Mouse (Mus musculus): ENCODE results near the gene Plb1. TPM values are rescaled to one million over a fixed set of nuclear protein-coding genes. Genes with fewer than 3 reads are reported as not detected.

Plb1 gene
- polyA plus RNA-seq, 1 experiment from 2014 or later, result 1.2 TPM

- Histone ChIP-seq H3K9ac (ENCODE audit: low read length) (no peak overlapping the region), H3K27ac (ENCODE audit: low read depth) (peak overlapping the region; percentile 43; the same call in 1 of the 2 replicates), H3K9me3 (ENCODE audit: control insufficient read depth, low read length) (no peaks in the 10 kb centered on the region), H3K36me3 (ENCODE audit: control insufficient read depth, insufficient read depth, low read length) (no peaks in the 10 kb centered on the region), H3K27me3 (replicated peaks; ENCODE audit: control insufficient read depth, insufficient read depth, low read length) (no peaks in the 10 kb centered on the region), H3K4me2 (ENCODE audit: low read length) (no peak overlapping the region), H3K4me3 (ENCODE audit: low read depth, low read length) (no peak overlapping the region), H3K4me1 (replicated peaks; ENCODE audit: control insufficient read depth, insufficient read depth, low read length) (peaks cover 19% of the 10 kb centered on the region)
- 21% methylated on average over 1 of the region's 1 CpGs for WGBS
- no peak for DNase-seq (ENCODE audit: low spot score)
- no peak for ATAC-seq (replicated peaks; ENCODE audit: low FRiP score, low TSS enrichment, low read depth)
These were observed 179.9 kb downstream of the Plb1 start for GRCm38 (mm10) chr5:32412186-32412950.

GRCm38 (mm10) chr5:32413083-32413482 is 180.6 kb downstream of the Plb1 start:
- no peak overlapping the region for H3K4me2 ChIP-seq (ENCODE audit: low read length)
- H3K4me1 ChIP-seq (replicated peaks; ENCODE audit: control insufficient read depth, insufficient read depth, low read length), result peaks cover 19% of the 10 kb centered on the region
- H3K9ac ChIP-seq (ENCODE audit: low read length), result no peak overlapping the region
- no peaks in the 10 kb centered on the region for H3K9me3 ChIP-seq (ENCODE audit: control insufficient read depth, low read length)
- peak overlapping the region; percentile 43; the same call in 1 of the 2 replicates for H3K27ac ChIP-seq (ENCODE audit: low read depth)
- ATAC-seq (replicated peaks; ENCODE audit: low FRiP score, low TSS enrichment, low read depth), result no peak
- 74% methylated on average over 2 of the region's 2 CpGs for WGBS
- no peak for DNase-seq (ENCODE audit: low spot score)
- no peaks in the 10 kb centered on the region for H3K27me3 ChIP-seq (replicated peaks; ENCODE audit: control insufficient read depth, insufficient read depth, low read length)
- H3K36me3 ChIP-seq (ENCODE audit: control insufficient read depth, insufficient read depth, low read length), result no peaks in the 10 kb centered on the region
- H3K4me3 ChIP-seq (ENCODE audit: low read depth, low read length), result no peak overlapping the region

- Histone ChIP-seq H3K9ac (ENCODE audit: low read length) (no peak overlapping the region), H3K4me1 (replicated peaks; ENCODE audit: control insufficient read depth, insufficient read depth, low read length) (peaks cover 19% of the 10 kb centered on the region), H3K27me3 (replicated peaks; ENCODE audit: control insufficient read depth, insufficient read depth, low read length) (no peaks in the 10 kb centered on the region), H3K4me3 (ENCODE audit: low read depth, low read length) (no peak overlapping the region), H3K9me3 (ENCODE audit: control insufficient read depth, low read length) (no peaks in the 10 kb centered on the region), H3K4me2 (ENCODE audit: low read length) (no peak overlapping the region), H3K36me3 (ENCODE audit: control insufficient read depth, insufficient read depth, low read length) (no peaks in the 10 kb centered on the region), H3K27ac (ENCODE audit: low read depth) (no peak overlapping the region)
- ATAC-seq (replicated peaks; ENCODE audit: low FRiP score, low TSS enrichment, low read depth) (no peak), DNase-seq (ENCODE audit: low spot score) (no peak)
- 46% methylated on average over 2 of the region's 2 CpGs for WGBS
These were observed 181.1 kb downstream of the Plb1 start for GRCm38 (mm10) chr5:32413569-32413968.

GRCm38 (mm10) chr5:32414461-32414985 is 182.0 kb downstream of the Plb1 start:
- H3K27me3 ChIP-seq (replicated peaks; ENCODE audit: control insufficient read depth, insufficient read depth, low read length), result no peaks in the 10 kb centered on the region
- no peak overlapping the region for H3K9ac ChIP-seq (ENCODE audit: low read length)
- WGBS, result 56% methylated on average over 5 of the region's 5 CpGs
- H3K4me3 ChIP-seq (ENCODE audit: low read depth, low read length), result no peak overlapping the region
- no peaks in the 10 kb centered on the region for H3K36me3 ChIP-seq (ENCODE audit: control insufficient read depth, insufficient read depth, low read length)
- no peak overlapping the region for H3K4me2 ChIP-seq (ENCODE audit: low read length)
- H3K9me3 ChIP-seq (ENCODE audit: control insufficient read depth, low read length), result no peaks in the 10 kb centered on the region
- ATAC-seq (replicated peaks; ENCODE audit: low FRiP score, low TSS enrichment, low read depth), result no peak
- no peak for DNase-seq (ENCODE audit: low spot score)
- H3K4me1 ChIP-seq (replicated peaks; ENCODE audit: control insufficient read depth, insufficient read depth, low read length), result peaks cover 19% of the 10 kb centered on the region
- H3K27ac ChIP-seq (ENCODE audit: low read depth), result no peak overlapping the region; the same call in 1 of the 2 replicates

GRCm38 (mm10) chr5:32415554-32415953 is 183.0 kb downstream of the Plb1 start:
- Histone ChIP-seq H3K4me3 (ENCODE audit: low read depth, low read length) (no peak overlapping the region), H3K9me3 (ENCODE audit: control insufficient read depth, low read length) (no peaks in the 10 kb centered on the region), H3K4me1 (replicated peaks; ENCODE audit: control insufficient read depth, insufficient read depth, low read length) (peaks cover 19% of the 10 kb centered on the region), H3K27ac (ENCODE audit: low read depth) (no peak overlapping the region), H3K36me3 (ENCODE audit: control insufficient read depth, insufficient read depth, low read length) (no peaks in the 10 kb centered on the region), H3K9ac (ENCODE audit: low read length) (no peak overlapping the region), H3K4me2 (ENCODE audit: low read length) (no peak overlapping the region), H3K27me3 (replicated peaks; ENCODE audit: control insufficient read depth, insufficient read depth, low read length) (no peaks in the 10 kb centered on the region)
- 88% methylated on average over 6 of the region's 6 CpGs for WGBS
- DNase-seq (ENCODE audit: low spot score) (no peak), ATAC-seq (replicated peaks; ENCODE audit: low FRiP score, low TSS enrichment, low read depth) (no peak)

Other genes with a start within 250 kb of the Plb1 start
- 10.1 and 10.2 TPM in 2 replicates for gene Fosl2, start 96.9 kb upstream of the Plb1 start, polyA plus RNA-seq (2014; fragmentation: Nextera tagmentation; extraction: Ambion mirVana)
- gene Ppp1cb, start 226.1 kb downstream of the Plb1 start, polyA plus RNA-seq (2014; fragmentation: Nextera tagmentation; extraction: Ambion mirVana), result 239 and 264 TPM in 2 replicates

Measured in intestine, embryonic 14.5 days (tissue).